In the genomic region with DNA sequence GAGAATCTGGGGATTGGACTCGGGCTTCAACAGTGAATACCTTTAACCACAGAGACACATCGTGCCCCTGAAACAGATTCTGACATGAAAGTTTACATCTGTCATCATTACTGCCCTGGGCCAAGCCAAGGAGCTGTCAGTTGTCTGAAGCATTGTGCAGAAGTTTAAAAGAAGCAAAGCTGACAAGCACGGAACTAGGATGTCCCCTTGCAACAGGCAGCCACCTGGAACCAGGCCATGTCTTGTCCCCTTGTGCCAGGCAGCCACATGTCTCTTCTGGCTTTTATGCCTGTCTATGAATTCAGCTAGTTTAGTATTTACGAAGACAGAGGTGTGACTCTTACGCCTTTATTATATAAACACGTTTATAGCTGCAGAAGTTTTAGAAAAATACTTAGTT, we compare ENCODE assay signal across 26 mouse cellular contexts. TPM values are rescaled to one million over a fixed set of nuclear protein-coding genes. Genes with fewer than 3 reads are reported as not detected.
"Had no signal": no experiment of that assay in that cellular context is flagged by ENCODE, and none has a peak within 500 bp of the region (broad histone marks: within the 10 kb centered on the region; RNA-seq: fewer than 3 reads in every experiment).

No protein-coding gene starts in this region.

- ATAC-seq: intestine, embryonic 15.5 days; liver, embryonic 12.5 days; midbrain, embryonic 15.5 days had no signal

- DNase-seq: kidney, adult 11 months; kidney, adult 8-10 months; kidney, postnatal 10 days; kidney, postnatal 36 days; layer of hippocampus, postnatal 36 days; liver; lung, adult 2 months; lung, postnatal 14 days; right cerebral cortex, adult 18-20 months; right cerebral cortex, postnatal 14 days; right cerebral cortex, postnatal 4 days; thymus, adult 2 months; thymus, postnatal 25 days had no signal

- H3K27ac ChIP-seq: intestine, embryonic 15.5 days; kidney, embryonic 15.5 days; left cerebral cortex, adult 2 months; limb, embryonic 10.5 days; limb, embryonic 13.5 days; liver, embryonic 12.5 days; liver, embryonic 15.5 days; midbrain, embryonic 12.5 days; midbrain, embryonic 15.5 days; neural tube, embryonic 13.5 days; stomach, postnatal 0 days had no signal

- H3K4me2 ChIP-seq: intestine, embryonic 15.5 days; kidney, embryonic 15.5 days; limb, embryonic 13.5 days; liver, embryonic 12.5 days; liver, embryonic 15.5 days; midbrain, embryonic 12.5 days; midbrain, embryonic 15.5 days; neural tube, embryonic 13.5 days had no signal

- H3K27me3 ChIP-seq: intestine, embryonic 15.5 days; midbrain, embryonic 15.5 days had no signal

- H3K4me1 ChIP-seq: intestine, embryonic 15.5 days; kidney, embryonic 15.5 days; limb, embryonic 10.5 days; liver, embryonic 12.5 days; liver, embryonic 15.5 days; midbrain, embryonic 12.5 days had no signal

- H3K4me3 ChIP-seq: intestine, embryonic 15.5 days; kidney, embryonic 15.5 days; left cerebral cortex, adult 2 months; limb, embryonic 10.5 days; limb, embryonic 13.5 days; liver, embryonic 12.5 days; liver, embryonic 15.5 days; midbrain, embryonic 12.5 days; midbrain, embryonic 15.5 days; myocyte; neural tube, embryonic 13.5 days had no signal

- H3K9me3 ChIP-seq: intestine, embryonic 15.5 days; kidney, embryonic 15.5 days; limb, embryonic 10.5 days; limb, embryonic 13.5 days; liver, embryonic 12.5 days; liver, embryonic 15.5 days; midbrain, embryonic 12.5 days; midbrain, embryonic 15.5 days; neural tube, embryonic 13.5 days had no signal

- H3K36me3 ChIP-seq: intestine, embryonic 15.5 days; kidney, embryonic 15.5 days; limb, embryonic 10.5 days; limb, embryonic 13.5 days; liver, embryonic 12.5 days; liver, embryonic 15.5 days; midbrain, embryonic 12.5 days; midbrain, embryonic 15.5 days; neural tube, embryonic 13.5 days had no signal

- H3K9ac ChIP-seq: intestine, embryonic 15.5 days; kidney, embryonic 15.5 days; limb, embryonic 13.5 days; liver, embryonic 12.5 days; liver, embryonic 15.5 days; midbrain, embryonic 12.5 days; midbrain, embryonic 15.5 days; neural tube, embryonic 13.5 days had no signal

RNA-seq across cellular contexts. Expression of gene Qpct, which starts 6.6 kb away (rescaled TPM):
- total RNA-seq: megakaryocyte-erythroid progenitor cell, adult 5-6 weeks had no signal
